Mouse (Mus musculus): ENCODE measurements around the gene Krtap1-3. TPM values are rescaled to one million over a fixed set of nuclear protein-coding genes. Genes with fewer than 3 reads are reported as not detected.

Gene Krtap1-3
- polyA plus RNA-seq, 1 experiment from 2014 or later: not detected

- H3K4me2 ChIP-seq: no peak overlapping the region
- no peaks in the 10 kb centered on the region for H3K9me3 ChIP-seq (replicated peaks)
- no peak overlapping the region for H3K27ac ChIP-seq
- H3K4me1 ChIP-seq (replicated peaks): no peaks in the 10 kb centered on the region
- WGBS: 73% methylated on average over 3 of the region's 3 CpGs
- no peak for ATAC-seq (replicated peaks; ENCODE audit: insufficient number of reproducible peaks, insufficient read depth, low FRiP score, low read depth)
- no peaks in the 10 kb centered on the region for H3K27me3 ChIP-seq
- H3K36me3 ChIP-seq: no peaks in the 10 kb centered on the region
- no peak overlapping the region for H3K9ac ChIP-seq
- H3K4me3 ChIP-seq: no peak overlapping the region
Observed at GRCm38 (mm10) chr11:99557976-99558745, 33.0 kb downstream of the Krtap1-3 start.

GRCm38 (mm10) chr11:99556753-99557152, 34.4 kb downstream of the Krtap1-3 start, which contains the start of gene Krtap3-2:
Gene Krtap3-2, minus strand, starts transcription at chr11:99556853.
- 47% methylated on average over 2 of the region's 2 CpGs for WGBS
- no peak within 1 kb of the TSS for H3K4me2 ChIP-seq
- ATAC-seq (replicated peaks; ENCODE audit: insufficient number of reproducible peaks, insufficient read depth, low FRiP score, low read depth): no peak
- H3K4me1 ChIP-seq (replicated peaks): no peaks in the 10 kb centered on the region
- no peaks in the 10 kb centered on the region for H3K36me3 ChIP-seq
- H3K27ac ChIP-seq: no peak within 1 kb of the TSS
- H3K9me3 ChIP-seq (replicated peaks): no peaks in the 10 kb centered on the region
- H3K9ac ChIP-seq: no peak within 1 kb of the TSS
- no peaks in the 10 kb centered on the region for H3K27me3 ChIP-seq
- no peak within 1 kb of the TSS for H3K4me3 ChIP-seq

GRCm38 (mm10) chr11:99556195-99556594, 34.9 kb downstream of the Krtap1-3 start:
- no peaks in the 10 kb centered on the region for H3K4me1 ChIP-seq (replicated peaks)
- ATAC-seq (replicated peaks; ENCODE audit: insufficient number of reproducible peaks, insufficient read depth, low FRiP score, low read depth): no peak
- H3K9ac ChIP-seq: no peak overlapping the region
- no peaks in the 10 kb centered on the region for H3K27me3 ChIP-seq
- no peak overlapping the region for H3K4me2 ChIP-seq
- H3K4me3 ChIP-seq: no peak overlapping the region
- no peak overlapping the region for H3K27ac ChIP-seq
- WGBS: 74% methylated on average over 2 of the region's 2 CpGs
- H3K36me3 ChIP-seq: no peaks in the 10 kb centered on the region
- no peaks in the 10 kb centered on the region for H3K9me3 ChIP-seq (replicated peaks)

GRCm38 (mm10) chr11:99550765-99551164, 40.4 kb downstream of the Krtap1-3 start, which contains the start of gene Krtap3-3:
Gene Krtap3-3, minus strand, starts transcription at chr11:99550865.
- H3K9ac ChIP-seq: no peak within 1 kb of the TSS
- H3K9me3 ChIP-seq (replicated peaks): no peaks in the 10 kb centered on the region
- no peak within 1 kb of the TSS for H3K4me3 ChIP-seq
- no peak for ATAC-seq (replicated peaks; ENCODE audit: insufficient number of reproducible peaks, insufficient read depth, low FRiP score, low read depth)
- no peak within 1 kb of the TSS for H3K27ac ChIP-seq
- no peak within 1 kb of the TSS for H3K4me2 ChIP-seq
- no peaks in the 10 kb centered on the region for H3K27me3 ChIP-seq
- no peaks in the 10 kb centered on the region for H3K36me3 ChIP-seq
- WGBS: 42% methylated on average over 4 of the region's 4 CpGs
- H3K4me1 ChIP-seq (replicated peaks): no peaks in the 10 kb centered on the region

- no peaks in the 10 kb centered on the region for H3K27me3 ChIP-seq
- no peak overlapping the region for H3K4me2 ChIP-seq
- no peak overlapping the region for H3K9ac ChIP-seq
- no peak overlapping the region for H3K27ac ChIP-seq
- no peak for ATAC-seq (replicated peaks; ENCODE audit: insufficient number of reproducible peaks, insufficient read depth, low FRiP score, low read depth)
- H3K4me3 ChIP-seq: no peak overlapping the region
- no peaks in the 10 kb centered on the region for H3K36me3 ChIP-seq
- no peaks in the 10 kb centered on the region for H3K4me1 ChIP-seq (replicated peaks)
- no peaks in the 10 kb centered on the region for H3K9me3 ChIP-seq (replicated peaks)
Observed at GRCm38 (mm10) chr11:99547892-99548291, 43.2 kb downstream of the Krtap1-3 start.

Other genes starting within 250 kb of the Krtap1-3 start
- not detected in 2 replicates for gene Krt27, start 240.2 kb downstream of the Krtap1-3 start, polyA plus RNA-seq (2015; fragmentation: Nextera tagmentation; extraction: Ambion mirVana)
- gene Krt28, start 216.4 kb downstream of the Krtap1-3 start, polyA plus RNA-seq (2015; fragmentation: Nextera tagmentation; extraction: Ambion mirVana): not detected in 2 replicates
- 11.8 and 18.2 TPM in 2 replicates for gene Krt10, start 202.0 kb downstream of the Krtap1-3 start, polyA plus RNA-seq (2015; fragmentation: Nextera tagmentation; extraction: Ambion mirVana)
- not detected in 2 replicates for gene Krt12, start 169.1 kb downstream of the Krtap1-3 start, polyA plus RNA-seq (2015; fragmentation: Nextera tagmentation; extraction: Ambion mirVana)
- gene Krt20, start 153.2 kb downstream of the Krtap1-3 start, polyA plus RNA-seq (2015; fragmentation: Nextera tagmentation; extraction: Ambion mirVana): 0.43 and 0.68 TPM in 2 replicates
- 0.32 and 0.35 TPM in 2 replicates for gene Krt23, start 98.2 kb downstream of the Krtap1-3 start, polyA plus RNA-seq (2015; fragmentation: Nextera tagmentation; extraction: Ambion mirVana)
- gene Krt39, start 70.0 kb downstream of the Krtap1-3 start, polyA plus RNA-seq (2015; fragmentation: Nextera tagmentation; extraction: Ambion mirVana): not detected in 2 replicates
- gene Krt40, start 48.2 kb downstream of the Krtap1-3 start, polyA plus RNA-seq (2015; fragmentation: Nextera tagmentation; extraction: Ambion mirVana): not detected in 2 replicates
- gene Krtap3-3, start 40.5 kb downstream of the Krtap1-3 start, polyA plus RNA-seq (2015; fragmentation: Nextera tagmentation; extraction: Ambion mirVana): not detected in 2 replicates
- not detected in 2 replicates for gene Krtap3-2, start 34.5 kb downstream of the Krtap1-3 start, polyA plus RNA-seq (2015; fragmentation: Nextera tagmentation; extraction: Ambion mirVana)
- not detected in 2 replicates for gene Gm11939, start 31.9 kb downstream of the Krtap1-3 start, polyA plus RNA-seq (2015; fragmentation: Nextera tagmentation; extraction: Ambion mirVana)
- gene Krtap3-1, start 24.7 kb downstream of the Krtap1-3 start, polyA plus RNA-seq (2015; fragmentation: Nextera tagmentation; extraction: Ambion mirVana): not detected in 2 replicates
- gene Krtap1-5, start 10.3 kb downstream of the Krtap1-3 start, polyA plus RNA-seq (2015; fragmentation: Nextera tagmentation; extraction: Ambion mirVana): not detected in 2 replicates
- not detected in 2 replicates for gene Krtap1-4, start 7.7 kb downstream of the Krtap1-3 start, polyA plus RNA-seq (2015; fragmentation: Nextera tagmentation; extraction: Ambion mirVana)
- not detected in 2 replicates for gene Krtap9-3, start 6.8 kb upstream of the Krtap1-3 start, polyA plus RNA-seq (2015; fragmentation: Nextera tagmentation; extraction: Ambion mirVana)
- gene Gm11938, start 12.0 kb upstream of the Krtap1-3 start, polyA plus RNA-seq (2015; fragmentation: Nextera tagmentation; extraction: Ambion mirVana): not detected in 2 replicates
- not detected in 2 replicates for gene Gm11937, start 18.9 kb upstream of the Krtap1-3 start, polyA plus RNA-seq (2015; fragmentation: Nextera tagmentation; extraction: Ambion mirVana)
- gene Krtap2-4, start 23.5 kb upstream of the Krtap1-3 start, polyA plus RNA-seq (2015; fragmentation: Nextera tagmentation; extraction: Ambion mirVana): not detected in 2 replicates
- not detected in 2 replicates for gene Gm11562, start 29.1 kb upstream of the Krtap1-3 start, polyA plus RNA-seq (2015; fragmentation: Nextera tagmentation; extraction: Ambion mirVana)
- not detected in 2 replicates for gene Krtap4-1, start 36.9 kb upstream of the Krtap1-3 start, polyA plus RNA-seq (2015; fragmentation: Nextera tagmentation; extraction: Ambion mirVana)
- gene Krtap4-2, start 43.7 kb upstream of the Krtap1-3 start, polyA plus RNA-seq (2015; fragmentation: Nextera tagmentation; extraction: Ambion mirVana): not detected in 2 replicates
- gene Krtap4-7, start 52.8 kb upstream of the Krtap1-3 start, polyA plus RNA-seq (2015; fragmentation: Nextera tagmentation; extraction: Ambion mirVana): not detected in 2 replicates
- not detected in 2 replicates for gene Gm11555, start 58.9 kb upstream of the Krtap1-3 start, polyA plus RNA-seq (2015; fragmentation: Nextera tagmentation; extraction: Ambion mirVana)
- not detected in 2 replicates for gene Gm11563, start 67.6 kb upstream of the Krtap1-3 start, polyA plus RNA-seq (2015; fragmentation: Nextera tagmentation; extraction: Ambion mirVana)
- not detected in 2 replicates for gene Krtap4-6, start 74.6 kb upstream of the Krtap1-3 start, polyA plus RNA-seq (2015; fragmentation: Nextera tagmentation; extraction: Ambion mirVana)
- not detected in 2 replicates for gene Gm14190, start 99.4 kb upstream of the Krtap1-3 start, polyA plus RNA-seq (2015; fragmentation: Nextera tagmentation; extraction: Ambion mirVana)
- gene Gm14180, start 143.0 kb upstream of the Krtap1-3 start, polyA plus RNA-seq (2015; fragmentation: Nextera tagmentation; extraction: Ambion mirVana): not detected in 2 replicates
- gene Gm11595, start 181.6 kb upstream of the Krtap1-3 start, polyA plus RNA-seq (2015; fragmentation: Nextera tagmentation; extraction: Ambion mirVana): not detected in 2 replicates
- gene Krtap4-8, start 189.4 kb upstream of the Krtap1-3 start, polyA plus RNA-seq (2015; fragmentation: Nextera tagmentation; extraction: Ambion mirVana): not detected in 2 replicates
- gene Krtap4-9, start 193.9 kb upstream of the Krtap1-3 start, polyA plus RNA-seq (2015; fragmentation: Nextera tagmentation; extraction: Ambion mirVana): not detected in 2 replicates
- gene Gm11596, start 202.1 kb upstream of the Krtap1-3 start, polyA plus RNA-seq (2015; fragmentation: Nextera tagmentation; extraction: Ambion mirVana): not detected in 2 replicates
- gene Gm11569, start 207.6 kb upstream of the Krtap1-3 start, polyA plus RNA-seq (2015; fragmentation: Nextera tagmentation; extraction: Ambion mirVana): not detected in 2 replicates
- not detected in 2 replicates for gene Gm11554, start 213.1 kb upstream of the Krtap1-3 start, polyA plus RNA-seq (2015; fragmentation: Nextera tagmentation; extraction: Ambion mirVana)
- not detected in 2 replicates for gene Krtap4-13, start 218.6 kb upstream of the Krtap1-3 start, polyA plus RNA-seq (2015; fragmentation: Nextera tagmentation; extraction: Ambion mirVana)
- gene Gm11564, start 224.3 kb upstream of the Krtap1-3 start, polyA plus RNA-seq (2015; fragmentation: Nextera tagmentation; extraction: Ambion mirVana): not detected in 2 replicates
- not detected in 2 replicates for gene 2300003K06Rik, start 246.7 kb upstream of the Krtap1-3 start, polyA plus RNA-seq (2015; fragmentation: Nextera tagmentation; extraction: Ambion mirVana)

All from heart, embryonic 15.5 days (tissue).